Mouse (Mus musculus) intestine, embryonic 16.5 days (tissue): ENCODE measurements around the gene Slc9a2. TPM values are rescaled to one million over a fixed set of nuclear protein-coding genes. Genes with fewer than 3 reads are reported as not detected.
"Not testable (repeated sequence)": the region's sequence is repeated elsewhere in the genome, so short reads cannot be mapped to it uniquely, and the experiment has no call there.

Source experiments
- ATAC-seq: fragments of 200-750 bp; cut with Nextera tagmentation; 2 replicates; pipeline ENCODE4 v1.8.0; 2017; ENCODE audit warnings: moderate TSS enrichment, moderate library complexity
- H3K27ac ChIP-seq: fragments of 300-500 bp; sonication (generic); 2 replicates; pipeline ENCODE4 v1.5.1; 2014; ENCODE audit warnings: mild to moderate bottlenecking, low read length
- H3K27me3 ChIP-seq: fragments of 300-500 bp; sonication (generic); replicated peaks from 2 replicates; pipeline ENCODE4 v1.6.1; 2014; ENCODE audit warnings: low read length, control low read depth, mixed read lengths; ENCODE audit not compliant: control insufficient read depth, insufficient read depth
- H3K36me3 ChIP-seq: fragments of 300-500 bp; sonication (generic); 2 replicates; pipeline ENCODE4 v1.6.1; 2014; ENCODE audit warnings: low read length, control low read depth; ENCODE audit not compliant: control insufficient read depth, insufficient read depth
- H3K4me1 ChIP-seq: fragments of 300-500 bp; sonication (generic); 2 replicates; pipeline ENCODE4 v1.6.1; 2014; ENCODE audit warnings: low read length, control low read depth, mixed read lengths; ENCODE audit not compliant: control insufficient read depth, insufficient read depth
- H3K4me2 ChIP-seq: fragments of 300-500 bp; sonication (generic); 2 replicates; pipeline ENCODE4 v1.6.1; 2014; ENCODE audit warnings: low read depth, low read length, control low read depth
- H3K4me3 ChIP-seq: fragments of 300-500 bp; sonication (generic); 2 replicates; pipeline ENCODE4 v1.5.1; 2014; ENCODE audit warnings: mild to moderate bottlenecking, low read length
- H3K9ac ChIP-seq: fragments of 300-500 bp; sonication (generic); 2 replicates; pipeline ENCODE4 v1.6.1; 2014; ENCODE audit warnings: low read depth, low read length
- H3K9me3 ChIP-seq: fragments of 300-500 bp; sonication (generic); 2 replicates; pipeline ENCODE4 v1.6.1; 2016; ENCODE audit warnings: low read length, control low read depth; ENCODE audit not compliant: control insufficient read depth
- WGBS: fragments of 180-500 bp; shearing (Covaris S2); extraction: QIAGEN DNeasy Blood & Tissue Kit; methylation state at CpG from one replicate; pipeline ENCODE4 v1.1.7; 2014; 5-methylcytosine and 5-hydroxymethylcytosine counted together
- polyA plus RNA-seq: library from polyadenylated mRNA; unstranded; fragments of >200 nt; fragmentation: Nextera tagmentation; extraction: Ambion mirVana; gene quantifications from 2 replicates; pipeline ENCODE4 v1.2.1, GENCODE M21; 2015

The Slc9a2 gene
- polyA plus RNA-seq, 1 experiment from 2014 or later: 0.51 TPM

DNA sequence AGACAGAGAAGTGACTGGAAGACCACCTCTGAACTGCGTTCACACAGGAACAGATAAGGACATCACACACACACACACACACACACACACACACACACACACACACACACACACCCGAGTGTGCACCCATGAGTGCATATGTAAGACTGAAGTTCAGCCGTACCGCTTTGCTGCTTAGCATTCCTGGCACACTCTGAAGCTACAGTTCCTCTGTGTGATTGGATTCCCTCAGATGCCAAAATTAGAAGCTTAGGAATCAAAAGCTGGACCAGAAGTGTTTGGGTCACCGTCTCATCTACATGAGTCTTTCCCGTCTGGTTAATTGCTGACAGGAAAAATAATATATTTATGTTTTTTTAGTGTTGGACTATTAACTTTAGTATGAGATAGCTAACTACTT, 19.5 kb upstream of the Slc9a2 start:
- 88% methylated on average over 6 of the region's 6 CpGs for WGBS
- Histone ChIP-seq H3K27me3 (no peaks in the 10 kb centered on the region), H3K36me3 (no peaks in the 10 kb centered on the region), H3K9ac (no peak overlapping the region), H3K4me2 (no peak overlapping the region), H3K4me1 (no peaks in the 10 kb centered on the region), H3K4me3 (no peak overlapping the region), H3K27ac (no peak overlapping the region), H3K9me3 (no peaks in the 10 kb centered on the region)
- no peak for ATAC-seq

DNA sequence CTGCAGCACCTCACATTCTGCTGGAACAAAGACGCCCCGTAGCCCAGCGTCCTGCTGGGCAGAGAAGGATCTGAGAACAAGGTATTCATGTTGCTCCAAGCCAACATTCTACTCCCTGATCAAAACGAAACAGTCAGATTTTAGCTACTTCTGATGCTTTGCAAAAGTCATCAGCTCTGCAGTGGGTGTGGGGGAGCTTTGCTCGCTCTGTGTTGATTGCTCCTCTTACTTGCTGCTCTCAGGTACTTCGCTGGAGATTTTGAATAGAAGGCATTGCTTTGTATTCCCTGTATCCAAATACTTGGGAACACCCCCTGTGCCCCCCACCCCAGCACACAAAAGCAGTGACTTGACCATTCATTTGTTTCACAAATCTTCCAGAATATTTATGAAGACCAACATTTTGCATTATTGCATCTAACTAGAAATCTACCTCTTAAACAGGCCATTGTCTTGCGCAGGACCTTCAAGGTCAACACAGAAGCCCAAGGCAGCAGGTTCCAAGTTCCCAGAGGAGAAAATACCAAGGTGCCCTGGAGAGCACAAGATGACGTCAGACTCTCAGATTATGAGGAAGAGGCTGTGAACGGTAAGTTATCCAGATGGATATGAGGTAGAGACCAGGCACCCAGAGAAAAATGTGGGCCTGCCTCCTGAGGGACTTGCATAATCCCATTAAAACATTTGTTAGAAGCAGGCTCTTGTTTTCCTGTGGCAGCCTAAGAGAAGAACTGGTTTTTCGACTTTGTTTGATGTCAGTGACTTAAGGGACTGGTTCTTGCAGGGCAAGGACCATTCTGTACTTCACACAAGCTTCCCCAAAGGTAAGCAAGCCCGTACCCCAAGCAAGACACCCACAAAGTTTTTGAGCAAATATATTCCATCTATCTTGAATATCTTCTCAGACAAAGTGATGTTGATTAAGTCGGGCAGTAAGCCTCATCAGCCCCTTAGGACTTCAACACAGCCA, 14.7 kb upstream of the Slc9a2 start:
- Histone ChIP-seq H3K27ac (no peak overlapping the region), H3K27me3 (no peaks in the 10 kb centered on the region), H3K9ac (no peak overlapping the region), H3K9me3 (no peaks in the 10 kb centered on the region), H3K4me3 (no peak overlapping the region), H3K4me2 (no peak overlapping the region), H3K36me3 (no peaks in the 10 kb centered on the region), H3K4me1 (no peaks in the 10 kb centered on the region)
- peak; percentile 44; the same call in 1 of the 2 replicates for ATAC-seq
- 38% methylated on average over 12 of the region's 12 CpGs for WGBS

DNA sequence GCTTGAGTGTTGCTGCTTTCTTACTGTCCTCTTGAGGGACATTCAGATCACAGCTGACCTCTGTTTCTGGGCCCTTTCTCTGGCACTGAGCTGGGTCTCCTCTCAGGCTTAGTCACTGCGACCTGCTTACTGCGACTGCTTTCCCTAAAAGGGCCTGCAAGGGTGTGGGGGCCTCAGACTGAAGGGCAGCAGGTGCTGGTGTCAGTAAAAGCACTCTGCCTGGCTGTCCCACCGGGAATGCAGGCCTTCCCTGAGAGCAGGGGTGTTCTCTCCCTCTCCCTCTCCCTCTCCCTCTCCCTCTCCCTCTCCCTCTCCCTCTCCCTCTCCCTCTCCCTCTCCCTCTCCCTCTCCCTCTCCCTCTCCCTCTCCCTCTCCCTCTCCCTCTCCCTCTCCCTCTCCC, 12.9 kb upstream of the Slc9a2 start:
- ATAC-seq: peak; percentile 21; the same call in 1 of the 2 replicates
- H3K4me3 ChIP-seq, H3K4me2 ChIP-seq, H3K9me3 ChIP-seq, H3K27ac ChIP-seq, H3K27me3 ChIP-seq, H3K36me3 ChIP-seq, H3K9ac ChIP-seq, H3K4me1 ChIP-seq: not testable (repeated sequence)
- 15% methylated on average over 3 of the region's 3 CpGs for WGBS

GRCm38 (mm10) chr1:40670025-40670424, 10.3 kb upstream of the Slc9a2 start:
- H3K9ac ChIP-seq: no peak overlapping the region
- H3K27ac ChIP-seq: no peak overlapping the region
- H3K4me2 ChIP-seq: no peak overlapping the region
- WGBS: 76% methylated on average over 3 of the region's 3 CpGs
- H3K36me3 ChIP-seq: no peaks in the 10 kb centered on the region
- no peak for ATAC-seq
- H3K4me3 ChIP-seq: no peak overlapping the region
- no peaks in the 10 kb centered on the region for H3K4me1 ChIP-seq
- H3K9me3 ChIP-seq: no peaks in the 10 kb centered on the region
- no peaks in the 10 kb centered on the region for H3K27me3 ChIP-seq

- 91% methylated on average over 4 of the region's 4 CpGs for WGBS
- no peak for ATAC-seq
- Histone ChIP-seq H3K27ac (no peak overlapping the region), H3K4me1 (no peaks in the 10 kb centered on the region), H3K9me3 (no peaks in the 10 kb centered on the region), H3K9ac (no peak overlapping the region), H3K4me2 (no peak overlapping the region), H3K27me3 (no peaks in the 10 kb centered on the region), H3K36me3 (no peaks in the 10 kb centered on the region), H3K4me3 (no peak overlapping the region)
Measured at GRCm38 (mm10) chr1:40671490-40671889, 8.9 kb upstream of the Slc9a2 start.

DNA sequence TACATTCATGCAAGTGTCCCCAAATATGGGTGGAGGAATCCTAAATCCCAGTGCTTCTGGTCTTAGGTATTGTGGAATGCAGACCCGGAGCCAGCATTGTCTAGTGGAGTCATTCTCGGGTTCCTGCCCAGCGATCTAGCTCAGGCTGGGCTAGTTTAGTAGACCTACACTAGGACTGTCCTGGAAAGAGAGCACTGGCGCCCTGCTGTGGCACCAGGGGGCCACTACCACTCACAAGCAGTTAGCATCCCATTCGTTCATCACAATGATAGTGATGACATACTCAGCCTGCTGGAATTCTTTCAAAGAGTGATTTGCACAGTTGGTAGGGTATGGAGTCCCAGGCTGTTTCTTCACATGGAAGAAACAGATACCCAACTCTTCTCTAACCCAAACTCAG, 3.1 kb upstream of the Slc9a2 start:
- 46% methylated on average over 5 of the region's 5 CpGs for WGBS
- H3K27me3 ChIP-seq: peaks cover 27% of the 10 kb centered on the region

GRCm38 (mm10) chr1:40680868-40681698, 709 bp downstream of the Slc9a2 start:
- H3K9me3 ChIP-seq: no peaks in the 10 kb centered on the region
- peaks cover 15% of the 10 kb centered on the region for H3K4me1 ChIP-seq
- H3K4me3 ChIP-seq: peak overlapping the region; percentile 62
- peak; percentile 90 for ATAC-seq
- H3K27ac ChIP-seq: no peak overlapping the region
- H3K9ac ChIP-seq: peak overlapping the region; percentile 56
- peak overlapping the region; percentile 100 for H3K4me2 ChIP-seq
- under 1% methylated on average over 61 of the region's 90 CpGs for WGBS
- no peaks in the 10 kb centered on the region for H3K36me3 ChIP-seq
- H3K27me3 ChIP-seq: peaks cover 39% of the 10 kb centered on the region

More for the DNA sequence above, 3.1 kb upstream of the Slc9a2 start:
- ATAC-seq: no peak
- Histone ChIP-seq H3K4me2 (no peak overlapping the region), H3K4me3 (no peak overlapping the region), H3K27ac (no peak overlapping the region), H3K9me3 (no peaks in the 10 kb centered on the region), H3K9ac (no peak overlapping the region), H3K36me3 (no peaks in the 10 kb centered on the region), H3K4me1 (peaks cover 15% of the 10 kb centered on the region)

GRCm38 (mm10) chr1:40681699-40682510, 1.5 kb downstream of the Slc9a2 start:
- Histone ChIP-seq H3K4me3 (peak overlapping the region; percentile 62), H3K27me3 (peaks cover 39% of the 10 kb centered on the region), H3K9ac (peak overlapping the region; percentile 56), H3K4me1 (peaks cover 15% of the 10 kb centered on the region), H3K9me3 (no peaks in the 10 kb centered on the region), H3K36me3 (no peaks in the 10 kb centered on the region), H3K27ac (no peak overlapping the region), H3K4me2 (peak overlapping the region; percentile 100)
- ATAC-seq: no peak; the same call in 1 of the 2 replicates
- 4% methylated on average over 44 of the region's 44 CpGs for WGBS

GRCm38 (mm10) chr1:40694296-40694695, 13.9 kb downstream of the Slc9a2 start:
- Histone ChIP-seq H3K4me3 (no peak overlapping the region), H3K27me3 (no peaks in the 10 kb centered on the region), H3K4me1 (no peaks in the 10 kb centered on the region), H3K9me3 (no peaks in the 10 kb centered on the region), H3K36me3 (no peaks in the 10 kb centered on the region), H3K9ac (no peak overlapping the region), H3K27ac (no peak overlapping the region), H3K4me2 (no peak overlapping the region)
- no peak for ATAC-seq
- WGBS: 84% methylated on average over 13 of the region's 13 CpGs
